Mouse (Mus musculus): ENCODE measurements at regions not wholly inside any gene's neighbourhood (a gene's known extent, or its start where the extent isn't known, plus 50 kb on each side); places are given as distances from the start of the nearest gene placed in this dataset.

DNA sequence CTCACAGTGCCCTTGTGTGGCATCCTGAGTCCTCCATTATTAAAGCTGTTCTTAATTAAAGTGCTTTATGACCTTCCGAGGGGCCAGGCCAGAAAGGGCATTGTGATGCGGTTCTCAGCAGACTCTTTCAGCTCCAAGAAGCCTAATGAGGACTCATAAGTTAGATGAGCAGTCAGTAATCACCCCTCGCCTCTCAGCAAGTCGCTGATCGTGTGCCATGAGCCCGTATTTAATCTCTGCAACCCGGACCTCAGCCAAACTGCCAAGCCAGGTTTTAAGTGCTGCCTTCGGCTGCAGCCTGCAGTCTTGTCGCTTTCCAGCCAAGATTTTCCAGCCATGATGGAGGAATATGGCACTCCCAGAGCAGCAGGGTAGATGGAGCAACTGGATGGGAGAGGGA is 56.1 kb upstream of the Rbfox1 start:
- no peak for DNase-seq (ENCODE audit: low spot score in 2 of 2)

DNA sequence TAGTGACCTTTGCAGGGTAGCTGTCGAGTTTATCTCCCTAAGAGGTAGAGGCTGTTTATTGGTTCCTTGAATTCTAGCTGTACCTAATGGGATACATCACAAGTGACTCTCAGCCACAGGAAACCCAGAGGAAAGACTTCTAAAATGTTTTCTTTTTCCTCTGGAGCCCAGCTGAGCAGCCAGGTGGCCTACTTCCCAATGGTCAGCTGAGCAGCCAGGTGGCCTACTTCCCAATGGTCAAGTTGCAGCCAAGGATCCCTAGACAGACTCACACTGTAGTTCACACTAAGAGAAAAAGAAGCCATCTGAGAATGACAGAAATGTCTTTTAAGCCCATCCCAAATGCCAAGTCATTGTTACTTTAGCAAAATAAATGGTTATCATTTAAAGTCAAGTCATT is 61.8 kb upstream of the Rbfox1 start:
- DNase-seq (ENCODE audit: low spot score in 2 of 2), result no peak

GRCm38 (mm10) chr16:5817166-5817565 is 68.0 kb upstream of the Rbfox1 start:
- no peak for DNase-seq (ENCODE audit: low spot score in 2 of 2)

GRCm38 (mm10) chr16:5812245-5812820 is 72.8 kb upstream of the Rbfox1 start:
- DNase-seq (ENCODE audit: low spot score in 2 of 2), result no peak

GRCm38 (mm10) chr16:5811654-5811992 is 73.5 kb upstream of the Rbfox1 start:
- DNase-seq (ENCODE audit: low spot score in 2 of 2), result no peak

DNA sequence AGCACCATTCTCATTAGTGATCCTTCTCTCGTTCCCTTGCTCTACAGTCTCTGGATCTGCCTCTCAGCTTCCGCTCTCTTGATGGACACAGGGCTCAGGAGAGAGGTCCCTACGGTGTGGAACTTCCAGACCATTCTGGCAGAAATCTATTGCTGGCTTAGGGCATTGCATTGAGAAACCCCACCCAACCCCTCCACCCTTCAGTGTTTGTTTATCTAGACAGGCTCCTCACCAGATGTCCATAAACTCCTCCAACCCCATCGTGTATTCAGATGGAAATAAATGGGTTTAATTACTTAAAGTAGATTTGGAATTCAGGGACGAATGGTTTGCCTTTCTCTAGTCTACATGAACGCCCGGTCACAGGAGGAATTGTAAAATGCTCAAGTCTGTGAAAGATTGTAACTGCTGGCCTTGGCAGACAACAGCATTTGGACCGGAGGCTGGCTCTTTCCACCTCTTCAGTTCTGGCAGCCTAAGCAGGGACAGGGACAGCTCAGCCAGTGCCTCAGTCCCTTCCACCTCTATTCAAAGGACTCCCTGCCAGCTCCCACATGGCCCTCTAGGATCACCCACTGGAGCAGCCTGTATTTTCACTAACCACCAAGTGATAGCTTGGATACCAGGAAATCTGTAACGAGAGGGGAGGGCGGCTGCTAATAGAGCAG is 74.0 kb upstream of the Rbfox1 start:
- no peak for DNase-seq (ENCODE audit: low spot score in 2 of 2)

DNA sequence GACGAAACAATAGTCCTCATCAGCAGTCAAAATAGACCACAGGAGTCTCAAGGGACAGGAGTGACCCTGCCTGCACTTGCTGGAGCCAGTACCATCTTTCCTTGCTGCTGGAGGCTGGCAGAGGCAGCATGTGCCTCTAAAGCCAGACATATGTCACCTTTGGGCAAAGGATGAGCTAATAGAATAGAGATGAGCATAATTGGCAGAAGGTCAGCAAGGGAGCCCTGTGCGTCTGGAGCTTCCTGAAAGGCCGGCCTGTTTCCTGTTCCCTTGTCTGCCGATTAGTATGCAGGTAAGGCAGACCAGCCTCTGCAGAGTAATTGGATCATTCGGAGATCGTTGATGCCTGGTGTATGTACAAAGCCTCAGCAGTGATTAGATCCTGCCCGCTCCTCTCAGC is 87.0 kb upstream of the Rbfox1 start:
- no peak for DNase-seq (ENCODE audit: low spot score in 2 of 2)

DNA sequence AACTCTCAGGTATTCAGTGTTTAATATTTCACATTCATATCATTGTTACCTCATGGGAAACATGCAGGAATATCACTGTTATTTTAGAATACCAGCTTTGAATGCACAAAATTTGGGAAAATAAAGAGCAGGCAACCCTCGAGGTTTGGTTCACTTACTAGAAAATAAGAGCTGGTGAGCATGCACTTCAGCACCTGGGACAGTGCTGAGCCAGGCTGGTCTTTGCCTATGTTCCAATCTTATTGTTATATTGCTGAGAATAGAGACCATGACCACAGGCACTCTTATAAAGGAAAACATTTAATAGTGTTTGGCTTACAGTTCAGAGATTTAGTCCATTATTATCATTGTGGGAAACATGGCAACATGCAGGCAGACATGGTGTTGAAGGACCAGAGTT is 92.9 kb upstream of the Rbfox1 start:
- DNase-seq (ENCODE audit: low spot score in 2 of 2), result no peak

- no peak for DNase-seq (ENCODE audit: low spot score in 2 of 2)
Observed at GRCm38 (mm10) chr16:5790161-5790560, 95.0 kb upstream of the Rbfox1 start.

DNA sequence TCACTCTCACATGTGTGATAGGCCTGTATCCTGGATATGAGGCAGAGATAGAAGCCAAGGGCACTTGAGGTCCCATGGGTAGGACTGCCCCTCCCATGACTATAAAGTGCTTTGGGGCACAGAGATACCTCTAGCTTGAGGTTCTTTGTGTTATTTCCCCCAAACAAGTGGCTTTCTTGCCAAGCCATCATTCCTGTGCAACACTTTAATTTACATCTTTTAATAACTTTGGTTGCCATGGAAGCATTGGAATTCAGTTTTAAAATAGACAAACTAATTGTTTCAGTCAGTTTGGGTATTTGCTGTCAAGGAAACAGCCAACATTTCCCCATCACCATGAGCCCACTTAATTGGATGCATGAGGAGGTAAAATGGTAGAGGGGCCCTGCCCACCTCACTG is 97.9 kb upstream of the Rbfox1 start:
- DNase-seq (ENCODE audit: low spot score in 2 of 2), result peak in 1 of 2 experiments; percentile 11

DNA sequence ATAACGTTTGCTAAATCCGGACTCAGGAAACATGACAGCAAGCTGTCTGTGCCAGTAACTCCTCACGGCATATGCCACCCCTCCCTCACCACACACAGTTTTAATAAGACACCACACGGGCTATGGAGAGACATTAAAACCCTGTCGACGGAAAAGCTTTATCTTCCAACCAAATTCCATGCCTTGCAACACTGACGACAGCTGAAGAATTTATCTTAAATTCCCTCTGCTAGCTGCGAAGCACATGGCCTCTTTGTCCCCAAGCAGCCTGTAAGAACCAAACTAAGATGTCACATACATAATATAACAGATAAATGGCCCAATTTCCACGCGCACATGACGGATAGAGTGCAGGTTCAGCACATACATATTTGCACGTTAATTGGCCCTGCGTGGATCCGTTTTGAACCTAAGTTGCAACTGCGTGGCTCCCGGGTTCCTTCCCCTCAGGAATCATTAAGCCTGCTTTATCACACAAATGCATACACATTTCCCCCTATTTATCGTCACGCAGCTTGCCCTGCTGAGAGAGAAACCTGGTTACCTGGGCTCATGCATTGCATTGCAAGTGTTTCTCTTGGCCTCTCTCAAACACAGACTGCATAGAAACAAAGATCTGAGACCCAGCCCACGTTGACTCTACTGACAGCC is 118.3 kb upstream of the Rbfox1 start:
- DNase-seq (ENCODE audit: low spot score in 2 of 2), result peak; percentile 75

GRCm38 (mm10) chr16:5765143-5765542 is 120.0 kb upstream of the Rbfox1 start:
- DNase-seq (ENCODE audit: low spot score in 2 of 2), result no peak

GRCm38 (mm10) chr16:5760821-5761220 is 124.3 kb upstream of the Rbfox1 start:
- DNase-seq (ENCODE audit: low spot score in 2 of 2), result no peak

DNA sequence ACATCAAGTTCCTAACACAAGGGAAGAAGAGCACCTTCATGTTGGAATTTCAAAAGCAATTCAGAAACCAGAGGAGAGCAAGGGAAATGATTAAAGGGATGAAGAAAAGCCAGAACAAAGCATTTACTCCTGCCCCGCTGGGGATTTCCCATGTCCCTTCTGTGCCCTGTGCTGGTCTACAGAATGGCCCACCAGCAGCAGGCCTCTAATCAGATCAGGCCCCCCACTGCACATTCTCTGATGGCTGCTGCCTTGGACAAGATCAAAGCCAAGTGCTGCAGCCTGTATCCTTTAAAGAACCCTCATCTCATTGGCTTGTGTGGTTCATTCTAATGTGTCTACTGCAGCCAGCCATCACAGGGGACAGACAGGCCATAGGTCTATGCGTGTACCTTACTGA is 126.1 kb upstream of the Rbfox1 start:
- DNase-seq (ENCODE audit: low spot score in 2 of 2), result no peak

DNA sequence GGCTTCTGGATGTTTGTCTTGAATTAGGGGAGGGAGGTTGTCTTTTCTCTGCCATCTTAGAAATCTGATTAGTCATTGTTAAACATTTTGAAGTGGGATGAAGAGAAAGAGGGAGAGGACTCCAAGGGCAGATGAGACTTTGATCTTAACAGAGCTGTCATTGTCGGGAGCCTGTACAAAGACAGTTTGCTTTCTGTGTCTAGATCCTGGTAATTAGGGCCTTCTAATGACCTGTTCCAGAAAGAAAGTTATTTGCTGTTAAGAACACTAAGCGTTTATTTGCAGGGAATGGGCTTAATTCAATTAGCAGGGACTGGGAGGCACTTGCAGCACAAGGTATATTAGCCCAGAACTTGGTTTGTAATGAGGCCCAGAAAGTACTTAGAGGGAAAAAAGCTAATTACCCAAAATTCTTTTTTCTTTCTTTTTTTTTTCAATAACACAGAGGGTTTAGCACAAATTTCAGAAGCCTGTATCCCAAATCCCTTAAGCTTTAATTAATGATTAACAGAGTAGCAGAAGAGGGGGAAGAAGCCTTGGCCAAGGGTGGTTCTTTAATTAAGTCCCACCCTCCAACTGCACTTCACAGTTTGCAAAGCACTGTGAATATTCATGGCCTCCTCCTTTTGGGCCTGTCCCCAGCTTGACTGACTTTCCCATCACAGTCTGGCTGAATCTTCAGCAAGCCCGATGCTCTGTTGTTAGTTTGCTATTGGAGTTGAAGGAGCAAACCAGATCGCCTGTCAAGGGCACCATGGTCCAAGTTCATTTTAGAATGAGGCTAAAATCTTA is 142.2 kb upstream of the Rbfox1 start:
- DNase-seq (ENCODE audit: low spot score in 2 of 2), result no peak

GRCm38 (mm10) chr16:5740776-5741175 is 144.4 kb upstream of the Rbfox1 start:
- DNase-seq (ENCODE audit: low spot score in 2 of 2), result peak in 1 of 2 experiments; percentile 33

DNA sequence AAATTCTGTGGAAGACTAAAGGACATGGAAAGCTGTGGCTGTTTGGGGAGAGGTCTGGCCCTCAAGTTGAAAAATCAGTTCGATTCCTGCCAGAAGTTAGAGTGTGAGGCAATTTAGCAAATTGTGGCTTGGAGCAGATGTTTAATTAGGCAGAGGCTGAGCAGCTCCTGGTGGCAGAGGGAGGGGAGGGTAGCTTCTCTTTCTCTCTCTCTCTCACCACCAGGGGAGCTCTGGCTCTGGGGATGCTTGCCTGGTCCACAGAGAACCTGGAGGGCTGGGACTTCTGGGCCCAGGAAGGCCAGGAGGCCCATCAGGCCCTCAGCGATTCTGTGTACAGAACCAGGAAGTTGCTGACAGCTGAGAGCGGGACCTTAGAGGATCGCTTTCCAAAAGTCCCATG is 151.5 kb upstream of the Rbfox1 start:
- DNase-seq (ENCODE audit: low spot score in 2 of 2), result no peak

- no peak for DNase-seq (ENCODE audit: low spot score in 2 of 2)
Observed at GRCm38 (mm10) chr16:5722506-5722905, 162.6 kb upstream of the Rbfox1 start.

GRCm38 (mm10) chr16:5713476-5713875 is 171.7 kb upstream of the Rbfox1 start:
- no peak for DNase-seq (ENCODE audit: low spot score in 2 of 2)

- no peak for DNase-seq (ENCODE audit: low spot score in 2 of 2)
Observed at GRCm38 (mm10) chr16:5709831-5710230, 175.3 kb upstream of the Rbfox1 start.

DNA sequence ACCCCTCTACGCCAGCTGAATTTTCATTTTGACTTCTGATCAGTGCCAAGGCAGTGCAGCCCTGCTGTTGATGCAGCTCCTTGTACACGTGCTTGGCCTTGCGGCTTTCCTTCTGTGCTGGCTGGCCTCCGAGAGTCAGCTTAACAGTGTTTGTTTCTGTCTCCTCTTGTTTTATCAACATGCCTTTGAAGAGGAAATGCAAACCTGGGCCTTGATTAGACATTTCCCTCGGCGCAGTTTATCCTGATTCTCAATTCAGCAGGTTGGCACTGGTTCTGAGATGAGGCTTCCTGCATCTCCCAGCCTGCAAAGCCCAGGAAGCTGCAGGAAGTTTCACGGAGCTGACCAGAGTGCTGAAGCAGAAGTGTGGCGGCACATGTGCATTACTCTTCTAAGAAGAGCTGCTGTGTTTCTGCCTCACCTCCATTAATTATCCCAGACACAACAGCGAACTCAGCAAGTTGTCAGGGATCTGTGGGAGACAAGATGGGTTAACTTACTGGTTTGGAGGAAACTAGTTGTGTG is 184.4 kb upstream of the Rbfox1 start:
- DNase-seq (ENCODE audit: low spot score in 2 of 2), result no peak

DNA sequence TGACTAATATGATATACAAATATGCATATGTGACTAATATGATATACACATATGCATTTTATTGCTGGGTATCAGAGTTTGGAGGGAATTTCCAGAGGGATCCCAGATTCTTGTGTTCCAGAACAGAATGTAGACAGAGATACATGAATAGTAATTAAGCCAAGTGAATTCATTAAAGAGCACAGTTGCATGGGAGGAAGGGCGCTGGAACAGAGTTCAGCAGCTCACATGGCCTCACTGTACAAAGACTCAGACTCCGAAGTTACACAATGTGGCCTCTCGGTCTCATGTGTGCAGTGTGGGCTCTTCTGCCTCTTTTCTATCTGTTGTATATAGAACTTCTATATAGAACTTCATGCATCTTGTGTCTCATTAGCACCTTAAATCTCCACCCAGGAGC is 196.8 kb upstream of the Rbfox1 start:
- DNase-seq (ENCODE audit: low spot score in 2 of 2), result no peak
